16 mouse cellular contexts compared by ENCODE assay signal in genomic region chr3:142770518-142770917, GRCm38 (mm10).
"Had no signal": no experiment of that assay in that cellular context is flagged by ENCODE, and none has a peak within 500 bp of the region (broad histone marks: within the 10 kb centered on the region; RNA-seq: fewer than 3 reads in every experiment).

No protein-coding gene starts in this region.

- H3K27me3 ChIP-seq: limb, embryonic 12.5 days; limb, embryonic 15.5 days; liver, embryonic 12.5 days; midbrain, embryonic 15.5 days; neural tube, embryonic 13.5 days had no signal

- DNase-seq: kidney, adult 9 months; kidney, postnatal 14 days; kidney, postnatal 4 days; left cerebral cortex, postnatal 4 days; lung, adult 2 months; lung, postnatal 14 days; lung, postnatal 4 days; retina, postnatal 1 day; thymus, postnatal 25 days had no signal

- ATAC-seq: liver, embryonic 12.5 days; midbrain, embryonic 15.5 days had no signal

- H3K27ac ChIP-seq: limb, embryonic 12.5 days; limb, embryonic 15.5 days; liver, embryonic 12.5 days; midbrain, embryonic 15.5 days; neural tube, embryonic 13.5 days; stomach, postnatal 0 days had no signal

- H3K4me3 ChIP-seq: limb, embryonic 12.5 days; limb, embryonic 15.5 days; liver, embryonic 12.5 days; midbrain, embryonic 15.5 days; neural tube, embryonic 13.5 days had no signal

- H3K4me2 ChIP-seq: limb, embryonic 12.5 days; limb, embryonic 15.5 days; liver, embryonic 12.5 days; midbrain, embryonic 11.5 days; midbrain, embryonic 15.5 days; neural tube, embryonic 13.5 days had no signal

- H3K9me3 ChIP-seq: limb, embryonic 12.5 days; limb, embryonic 15.5 days; liver, embryonic 12.5 days; midbrain, embryonic 15.5 days; neural tube, embryonic 13.5 days had no signal

- H3K9ac ChIP-seq: limb, embryonic 12.5 days; limb, embryonic 15.5 days; liver, embryonic 12.5 days; midbrain, embryonic 15.5 days; neural tube, embryonic 13.5 days had no signal
